Mouse (Mus musculus) embryonic fibroblast, embryonic 13.5 days (primary cell): ENCODE measurements around the gene Chuk.

Experiments used
- CTCF ChIP-seq: IDR thresholded peaks from 2 replicates; pipeline ENCODE4 v1.5.1; 2011; ENCODE audit warnings: mild to moderate bottlenecking, control low read depth, low read length, moderate library complexity, borderline replicate concordance; ENCODE audit not compliant: insufficient read depth
- POLR2A ChIP-seq: IDR thresholded peaks from 2 replicates; pipeline ENCODE4 v1.6.1; 2011; ENCODE audit warnings: low read depth, mild to moderate bottlenecking, control low read depth, low read length, moderate library complexity

DNA sequence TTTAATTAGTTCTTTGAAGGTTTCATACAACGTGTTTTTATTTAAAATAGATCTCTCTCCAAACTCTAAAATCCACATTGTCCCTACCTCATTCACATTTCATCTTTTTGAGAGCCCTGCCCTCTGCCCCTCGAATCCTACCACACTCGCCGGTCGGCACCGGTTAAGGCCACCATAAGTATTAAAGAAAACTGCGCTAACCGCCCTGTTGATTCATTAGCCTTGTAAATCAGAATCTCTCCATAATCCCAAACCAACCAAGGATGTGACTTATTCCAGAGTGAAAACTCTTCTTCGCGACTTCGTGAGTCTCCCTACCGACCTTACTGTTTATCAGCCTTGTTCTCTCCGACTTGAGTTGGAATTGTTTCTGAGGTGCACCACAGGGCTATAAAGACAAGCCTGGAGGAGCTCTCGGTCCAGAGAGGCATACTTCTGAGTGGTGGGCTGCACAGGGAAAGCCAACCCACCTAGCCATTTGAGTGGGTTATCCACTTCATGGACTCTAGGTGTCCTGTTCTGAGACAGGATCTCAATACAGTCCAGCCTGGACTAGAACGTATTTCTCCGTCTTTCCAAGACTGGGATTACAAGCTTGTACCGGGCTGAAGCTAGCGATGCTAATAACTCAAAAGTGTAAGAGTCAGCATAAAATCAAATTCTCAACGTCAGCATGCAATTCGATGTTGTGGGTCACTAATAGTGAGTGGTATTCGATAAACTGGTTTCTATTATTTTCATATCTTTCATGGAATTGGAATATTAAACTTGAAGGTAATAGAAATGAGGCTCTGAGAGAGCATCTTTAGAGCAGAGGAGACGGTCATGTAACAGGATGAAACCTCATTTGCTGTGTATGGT is 611 bp upstream of the Chuk start:
- no peak for TF ChIP-seq CTCF
- TF ChIP-seq POLR2A, result no peak; the same call in 1 of the 2 replicates
